Mouse (Mus musculus) T-helper 2 cell (primary cell): ENCODE data around the gene Pprc1.

Source experiments
- in situ Hi-C: fragments of 300-600 bp; cut with MboI, MseI; formaldehyde crosslinking; loops from one replicate; pipeline ENCODE4 v1.15.1; 2025; ENCODE audit warnings: high pct_unique_total_duplicates

Pprc1 gene

GRCm38 (mm10) chr19:46044271-46044992, at the start of gene Pprc1:
TSS of gene Pprc1 (plus strand) at chr19:46044886.
- in situ Hi-C loops = loop anchor here (5.0 to 25.0 kb wide), 2 partner anchors 42 to 1757 kb away; partner anchors contain the start of genes Hps6 and Scd2

- in situ Hi-C loops = loop anchor here (5.0 kb wide), 1 partner anchor 210 kb away; no protein-coding TSS in a partner anchor
These were observed 47.3 kb upstream of the Pprc1 start for GRCm38 (mm10) chr19:45997365-45997764.

GRCm38 (mm10) chr19:45997785-45998693, 46.6 kb upstream of the Pprc1 start, which contains the start of gene Armh3:
TSS of gene Armh3 (minus strand) at chr19:45998488.
- in situ Hi-C loops = loop anchor here (5.0 kb wide), 1 partner anchor 211 kb away; no protein-coding TSS in a partner anchor

- in situ Hi-C loops = loop anchor here (5.0 kb wide), 1 partner anchor 211 kb away; no protein-coding TSS in a partner anchor
These were observed 45.9 kb upstream of the Pprc1 start for GRCm38 (mm10) chr19:45998694-45999217.

GRCm38 (mm10) chr19:45999378-45999777, 45.3 kb upstream of the Pprc1 start:
- in situ Hi-C loops = loop anchor here (5.0 kb wide), 1 partner anchor 212 kb away; no protein-coding TSS in a partner anchor

GRCm38 (mm10) chr19:46002279-46002678, 42.4 kb upstream of the Pprc1 start:
- in situ Hi-C loops = loop anchor here (5.0 kb wide), 1 partner anchor 40 kb away; the partner anchor contains the start of gene Pprc1

DNA sequence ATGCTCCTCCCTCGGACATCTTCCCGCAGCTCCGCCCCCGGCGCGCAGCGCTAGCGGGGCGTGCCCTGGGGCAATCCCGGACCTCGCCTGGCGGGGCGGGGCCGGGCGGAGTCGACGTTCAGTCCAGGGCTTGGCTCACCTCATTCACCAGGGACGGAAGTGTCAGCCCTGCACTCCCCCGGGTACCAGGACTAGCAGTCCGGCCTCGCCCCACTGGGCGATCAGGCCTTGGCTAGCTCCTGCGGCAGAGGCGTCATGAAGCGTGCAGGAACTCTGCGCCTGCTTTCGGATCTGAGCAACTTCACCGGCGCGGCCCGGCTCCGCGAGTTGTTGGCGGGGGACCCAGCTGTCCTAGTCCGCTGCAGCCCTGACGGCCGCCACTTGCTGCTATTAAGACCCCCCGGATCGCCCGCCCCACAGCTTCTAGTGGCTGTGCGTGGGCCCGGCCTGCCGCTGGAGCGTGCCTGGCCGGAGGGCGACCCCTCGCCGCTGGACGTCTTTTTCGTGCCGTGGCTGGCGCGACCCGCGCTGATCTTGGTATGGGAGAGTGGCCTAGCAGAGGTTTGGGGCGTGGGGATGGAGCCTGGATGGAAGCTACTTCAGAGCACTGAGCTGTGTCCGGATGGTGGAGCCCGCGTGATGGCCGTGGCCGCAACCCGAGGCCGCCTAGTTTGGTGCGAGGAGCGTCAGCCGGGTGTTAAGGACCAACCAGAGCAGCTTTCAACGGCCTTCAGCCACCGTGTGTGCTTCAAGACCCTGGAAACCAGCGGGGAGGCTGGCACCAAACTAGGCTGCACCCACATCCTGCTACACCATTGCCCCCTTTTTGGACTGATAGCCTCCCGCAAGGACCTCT, 41.1 kb upstream of the Pprc1 start, which contains the start of gene Hps6:
Gene Hps6 (plus strand): TSS at position 138 of the 856 bp plus-strand sequence.
- in situ Hi-C loops = loop anchor here (5.0 kb wide), 1 partner anchor 39 kb away; the partner anchor contains the start of gene Pprc1

DNA sequence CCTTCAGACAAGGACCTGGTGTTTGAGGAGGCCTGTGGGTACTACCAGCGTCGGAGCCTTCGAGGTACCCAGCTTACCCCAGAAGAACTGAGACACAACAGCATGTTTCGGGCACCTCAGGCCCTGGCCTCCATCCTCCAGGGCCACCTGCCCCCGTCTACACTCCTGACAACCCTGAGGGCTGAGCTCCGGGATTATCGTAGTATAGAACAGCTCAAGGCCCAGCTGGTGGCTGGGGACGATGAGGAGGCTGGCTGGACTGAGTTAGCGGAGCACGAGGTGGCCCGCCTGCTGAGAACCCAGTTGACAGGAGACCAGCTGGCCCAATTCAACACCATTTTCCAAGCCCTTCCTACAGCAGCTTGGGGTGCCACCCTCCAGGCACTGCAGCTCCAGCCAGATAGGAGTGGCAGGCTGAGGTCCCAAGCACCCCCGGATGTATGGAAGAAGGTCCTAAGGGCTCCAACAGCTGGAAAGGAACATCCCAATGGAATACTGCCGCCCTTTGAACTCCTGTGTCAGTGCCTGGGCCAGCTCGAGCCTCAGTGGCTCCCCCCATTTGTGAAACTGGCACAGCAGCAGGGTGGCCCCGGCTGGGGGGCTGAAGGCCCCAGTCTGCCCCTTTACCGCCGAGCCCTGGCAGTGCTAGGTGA, 39.7 kb upstream of the Pprc1 start:
- in situ Hi-C loops = loop anchor here (5.0 kb wide), 1 partner anchor 37 kb away; the partner anchor contains the start of gene Pprc1

- in situ Hi-C loops = no loop called here
These were observed 39.0 kb upstream of the Pprc1 start for GRCm38 (mm10) chr19:46005680-46006079.

DNA sequence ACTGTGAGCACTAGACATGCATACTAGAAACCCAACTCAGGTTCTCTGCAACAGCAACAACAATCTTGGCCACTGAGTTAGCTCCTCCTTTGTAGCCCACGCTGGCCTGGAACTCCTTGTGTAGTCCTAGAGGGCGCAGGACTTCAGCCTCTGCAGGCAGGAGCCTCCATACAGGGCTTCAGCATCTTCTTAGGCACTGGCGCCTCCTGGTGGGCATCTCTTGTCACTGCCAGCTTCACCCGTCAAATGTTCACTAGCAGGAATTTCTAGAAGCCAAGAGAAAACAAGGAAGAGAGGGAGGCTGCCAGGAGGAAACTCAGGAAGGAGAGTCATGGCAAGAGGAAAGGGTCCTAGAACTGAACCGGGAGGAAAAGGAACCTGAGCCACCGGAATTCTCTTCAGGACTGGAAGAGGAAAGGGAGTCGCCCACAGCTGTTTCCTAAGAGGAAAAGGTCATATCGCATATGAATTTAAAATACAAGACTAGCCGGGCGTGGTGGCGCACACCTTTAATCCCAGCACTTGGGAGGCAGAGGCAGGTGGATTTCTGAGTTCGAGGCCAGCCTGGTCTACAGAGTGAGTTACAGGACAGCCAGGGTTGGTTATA, 30.0 kb upstream of the Pprc1 start:
- in situ Hi-C loops = loop anchor here (5.0 kb wide), 1 partner anchor 112 kb away; no protein-coding TSS in a partner anchor

GRCm38 (mm10) chr19:46016023-46016422, 28.7 kb upstream of the Pprc1 start:
- in situ Hi-C loops = loop anchor here (5.0 kb wide), 1 partner anchor 114 kb away; no protein-coding TSS in a partner anchor

- in situ Hi-C loops = loop anchor here (25.0 kb wide), 1 partner anchor 1738 kb away; the partner anchor contains the start of gene Scd2
These were observed 19.7 kb upstream of the Pprc1 start for GRCm38 (mm10) chr19:46024959-46025358.

DNA sequence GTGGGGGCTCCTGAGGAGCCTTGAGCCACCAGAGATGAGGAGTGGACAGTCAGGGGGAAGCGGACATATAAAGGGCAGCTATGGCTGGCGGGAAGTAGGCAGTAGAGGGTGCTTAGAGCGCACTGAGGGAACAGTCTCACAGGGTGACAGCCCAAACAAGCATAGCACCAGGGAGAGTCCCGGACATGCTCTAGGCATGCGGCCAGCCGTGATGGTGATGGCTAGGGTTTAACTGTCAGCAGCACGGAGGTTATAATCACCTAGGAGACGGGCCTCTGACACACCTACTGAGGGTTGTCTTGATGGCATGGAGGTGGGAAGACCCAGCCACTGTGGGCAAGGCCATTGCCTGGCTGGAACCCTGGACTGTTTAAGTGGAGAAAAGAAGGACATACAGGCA, 18.1 kb upstream of the Pprc1 start:
- in situ Hi-C loops = loop anchor here (25.0 kb wide), 1 partner anchor 1739 kb away; the partner anchor contains the start of gene Scd2

DNA sequence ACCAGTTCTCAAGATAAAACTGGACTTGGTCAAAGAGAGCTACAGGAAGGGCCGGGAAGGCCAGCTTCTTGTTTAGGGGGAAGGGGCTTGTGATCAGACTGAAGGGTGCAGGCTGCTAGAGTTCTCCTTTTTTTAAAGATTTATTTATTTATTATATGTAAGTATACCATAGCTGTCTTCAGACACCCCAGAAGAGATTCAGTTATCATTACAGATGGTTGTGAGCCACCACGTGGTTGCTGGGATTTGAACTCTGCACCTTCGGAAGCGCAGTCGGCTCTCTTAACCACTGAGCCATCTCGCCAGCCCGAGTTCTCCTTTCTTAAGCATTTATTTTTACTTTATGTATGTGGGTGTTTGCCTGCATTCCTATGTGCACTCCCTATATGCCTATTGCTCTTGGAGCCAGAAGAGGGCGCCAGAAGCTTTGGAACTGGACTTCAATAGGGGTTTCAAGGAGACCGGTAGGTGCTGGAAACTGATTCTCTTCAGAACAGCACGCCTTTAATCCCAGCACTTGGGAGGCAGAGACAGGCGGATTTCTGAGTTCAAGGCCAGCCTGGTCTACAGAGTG, 15.9 kb upstream of the Pprc1 start:
- in situ Hi-C loops = loop anchor here (25.0 kb wide), 1 partner anchor 1742 kb away; the partner anchor contains the start of gene Scd2

GRCm38 (mm10) chr19:46029652-46030051, 15.0 kb upstream of the Pprc1 start:
- in situ Hi-C loops = loop anchor here (25.0 kb wide), 1 partner anchor 1742 kb away; the partner anchor contains the start of gene Scd2

DNA sequence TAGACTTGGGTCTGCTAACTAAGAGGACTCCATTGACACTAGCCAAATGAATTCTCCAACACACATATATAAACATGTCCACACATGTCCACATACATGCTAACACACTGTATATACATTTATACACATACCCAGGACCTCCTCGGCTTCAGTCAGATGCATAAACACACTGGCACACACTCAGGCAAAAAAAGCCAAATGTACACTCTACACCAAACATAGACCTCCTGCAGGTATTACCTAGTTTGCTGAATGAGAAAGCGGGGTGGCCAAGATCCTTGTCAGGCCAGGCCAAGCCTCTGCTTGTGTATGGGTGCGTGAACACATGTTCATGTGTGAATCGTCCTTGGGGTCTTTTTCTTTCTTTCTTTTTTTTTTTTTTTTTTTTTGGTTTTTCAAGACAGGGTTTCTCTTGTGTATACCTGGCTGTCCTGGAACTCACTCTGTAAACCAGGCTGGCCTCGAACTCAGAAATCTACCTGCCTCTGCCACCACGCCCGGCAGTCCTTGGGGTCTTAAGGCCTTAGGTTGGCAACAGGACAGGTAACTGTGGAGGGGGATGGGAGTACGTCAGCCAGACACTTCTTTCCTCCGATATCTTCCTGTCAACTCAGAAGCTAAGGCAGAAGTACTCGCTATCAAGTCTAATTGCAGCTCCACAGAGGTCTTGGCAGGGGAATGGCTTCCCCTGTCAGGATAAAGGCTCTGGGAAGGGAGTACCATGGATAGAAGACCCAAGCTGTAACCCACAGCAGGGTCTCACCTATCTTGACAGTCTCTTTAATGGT, 14.3 kb upstream of the Pprc1 start:
- in situ Hi-C loops = loop anchor here (25.0 kb wide), 1 partner anchor 1743 kb away; the partner anchor contains the start of gene Scd2

GRCm38 (mm10) chr19:46031689-46032432, 12.8 kb upstream of the Pprc1 start:
- in situ Hi-C loops = loop anchor here (25.0 kb wide), 1 partner anchor 1745 kb away; the partner anchor contains the start of gene Scd2
